Mouse (Mus musculus): ENCODE data around the gene Esrrb.

DNA sequence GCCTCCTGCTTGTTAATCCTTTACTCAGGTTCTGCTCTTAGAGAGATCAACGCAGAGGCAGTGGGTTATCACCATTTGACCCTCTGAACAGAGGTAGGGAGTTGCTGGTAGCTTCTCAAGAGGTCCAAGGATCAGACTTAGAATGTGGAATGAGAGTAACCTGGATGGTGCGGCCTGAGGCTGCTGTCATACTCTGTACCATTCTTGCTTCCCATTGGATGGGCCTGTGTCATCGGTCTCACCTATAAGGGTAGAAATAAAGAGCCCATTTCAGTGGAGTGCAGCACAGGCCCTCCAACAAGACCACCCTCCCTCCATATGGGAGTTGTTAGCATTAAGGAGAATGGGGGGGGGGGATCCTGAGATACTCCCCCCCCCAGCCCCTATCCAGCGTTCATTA, 143.0 kb downstream of the Esrrb start:
- no peak for TF ChIP-seq CTCF (IDR thresholded peaks at IDR 0.05; ENCODE audit: low read depth)
- TF ChIP-seq EP300 (IDR thresholded peaks at IDR 0.05; ENCODE audit: low read depth) = no peak
